Mouse (Mus musculus) retina, postnatal 7 days (tissue): ENCODE measurements around the gene Dll1.

Source experiments
- DNase-seq: peaks from one replicate; pipeline ENCODE4 v3.0.0-alpha.2; 2012; ENCODE audit warnings: low read depth, low spot score

Dll1 gene

DNA sequence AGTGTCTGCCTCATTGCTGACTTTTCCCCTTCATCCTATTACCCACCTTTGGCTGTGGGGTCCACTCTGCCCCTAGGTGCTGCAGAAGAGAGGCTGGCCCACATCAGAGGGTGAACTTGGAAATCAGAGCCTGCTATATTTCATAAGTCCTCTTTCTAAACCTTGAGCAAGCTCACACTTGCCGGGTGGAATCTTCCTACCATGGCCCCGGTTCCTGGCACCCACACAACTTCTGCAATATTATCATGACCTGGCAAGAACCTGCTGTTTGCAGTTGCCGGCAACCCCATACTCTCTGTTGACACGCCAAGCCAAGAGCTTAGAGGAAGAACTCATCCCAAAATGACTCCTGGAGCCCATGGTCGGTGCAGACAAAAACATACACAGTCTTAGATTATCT lies 49.6 kb downstream of the Dll1 start:
- DNase-seq: no peak

DNA sequence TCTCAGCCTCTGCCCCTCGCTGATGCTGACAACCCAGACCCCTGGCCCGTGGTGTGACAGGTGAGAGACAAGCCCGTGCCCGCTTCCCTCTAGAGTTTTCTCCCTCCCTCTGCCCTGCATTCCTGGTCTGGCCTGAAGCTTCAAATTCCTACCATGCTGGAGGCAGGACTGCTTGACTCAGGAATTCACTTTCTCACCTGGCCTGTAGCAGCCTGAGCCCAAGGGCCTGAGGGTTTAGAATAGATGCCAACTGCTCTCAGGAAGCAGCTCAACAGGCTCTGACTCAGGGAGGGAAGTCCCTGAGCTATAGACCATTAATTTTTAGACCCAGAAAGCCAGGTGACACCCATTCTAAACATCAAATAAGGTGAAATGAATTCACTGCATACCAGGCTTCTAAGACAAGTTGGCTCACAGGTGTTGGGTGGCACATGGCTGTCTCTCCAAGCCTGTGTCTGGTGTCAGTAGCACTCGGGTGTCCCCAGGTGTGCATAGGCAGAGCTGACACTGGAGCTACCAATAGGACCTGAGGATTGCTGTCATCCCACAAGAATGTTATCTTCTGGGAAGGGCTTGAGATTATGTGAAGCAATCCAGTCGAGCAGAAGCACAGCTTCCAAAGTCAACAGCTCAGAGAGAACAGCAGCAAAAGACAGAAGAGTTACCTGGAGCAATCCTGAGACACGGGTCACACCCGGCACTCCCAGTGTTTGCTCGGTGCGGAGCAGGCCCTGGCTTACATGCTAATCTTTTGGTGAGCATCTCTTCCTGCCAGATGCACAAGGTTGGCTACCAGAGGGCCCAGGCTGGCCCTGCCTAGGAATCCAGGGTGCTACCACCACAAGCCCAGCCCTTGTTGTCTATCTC lies 50.5 kb downstream of the Dll1 start:
- DNase-seq: no peak

DNA sequence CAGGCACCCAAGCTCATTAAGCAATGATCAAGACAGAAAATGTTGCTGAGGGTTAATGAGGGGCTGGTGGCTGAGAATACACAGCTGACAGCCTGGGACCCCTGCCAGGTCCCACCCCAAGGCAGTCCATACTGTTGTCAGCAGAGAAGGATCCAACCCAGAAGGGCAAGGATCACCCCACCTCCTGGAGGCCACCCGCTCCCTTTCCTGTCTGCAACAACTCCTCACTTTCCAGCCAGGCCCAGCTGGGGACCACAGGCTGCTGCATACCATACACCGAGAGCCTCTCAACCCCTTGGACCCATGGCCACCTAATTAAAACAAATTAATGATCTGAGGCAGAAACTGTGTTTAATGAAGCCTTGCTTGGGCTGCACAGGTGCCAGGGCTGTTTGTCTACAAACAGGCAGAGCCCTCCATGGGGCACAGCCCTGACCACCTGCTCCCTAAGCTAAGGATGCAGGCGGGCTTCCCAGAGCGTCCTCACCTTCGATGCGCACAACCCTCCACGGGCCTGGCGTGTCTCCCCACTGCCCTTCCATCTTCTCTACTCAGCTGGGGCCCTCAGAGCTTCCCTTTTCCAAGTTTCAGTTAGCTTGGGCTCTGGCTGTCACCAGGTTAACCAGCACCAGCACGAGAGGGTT lies 53.4 kb downstream of the Dll1 start:
- DNase-seq: no peak
